Mouse (Mus musculus): Measurements from ENCODE around the gene Fbrsl1. TPM values are rescaled to one million over a fixed set of nuclear protein-coding genes. Genes with fewer than 3 reads are reported as not detected.
"Not testable (repeated sequence)": the region's sequence is repeated elsewhere in the genome, so short reads cannot be mapped to it uniquely, and the experiment has no call there.

Gene Fbrsl1
- total RNA-seq, 2 experiments from 2014 or later = 78.1 to 79.8 TPM

GRCm38 (mm10) chr5:110444509-110444908, 3.8 kb downstream of the Fbrsl1 start:
- H3K4me3 ChIP-seq = no peak overlapping the region
- intact Hi-C loops (cut with DNase I) = no loop called here
- TF ChIP-seq CTCF (IDR thresholded peaks at IDR 0.05) = no peak
- H3K27ac ChIP-seq = no peak overlapping the region
- DNase-seq (ENCODE audit: extremely low spot score in 1 of 2, low spot score in 2 of 2) = no peak

DNA sequence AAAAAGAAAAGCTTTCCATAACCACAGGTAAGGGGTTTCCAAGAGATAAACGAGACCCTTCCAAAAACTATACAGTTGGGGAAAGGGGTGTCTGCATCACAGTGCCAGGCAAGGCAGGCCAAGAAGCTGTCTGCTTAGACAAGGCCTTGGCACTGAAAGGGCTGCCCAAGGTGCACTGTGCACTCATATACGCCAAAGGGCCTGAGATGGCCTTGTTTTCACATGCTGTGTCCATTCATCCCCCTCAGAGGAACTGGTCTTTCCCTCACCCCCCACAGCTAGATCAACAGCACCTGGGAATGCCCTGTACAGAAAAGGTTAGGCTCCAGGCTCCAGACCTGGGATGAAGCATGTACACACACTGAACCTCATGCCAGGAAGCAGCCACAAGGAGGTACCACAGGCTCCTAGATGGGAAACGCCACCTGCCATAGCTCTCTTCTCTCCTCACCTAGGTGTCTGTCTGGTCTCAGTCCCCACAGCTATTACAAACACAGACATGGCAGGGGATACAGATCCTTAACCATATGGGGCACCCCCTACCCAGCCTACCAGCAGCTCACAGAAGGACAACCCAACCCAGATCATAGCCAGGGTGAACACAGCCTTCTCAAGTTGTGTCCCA, 5.2 kb downstream of the Fbrsl1 start:
- Histone ChIP-seq H3K27ac (no peak overlapping the region), H3K4me3 (no peak overlapping the region)
- intact Hi-C loops (cut with DNase I) = no loop called here

GRCm38 (mm10) chr5:110439565-110440310, 8.6 kb downstream of the Fbrsl1 start:
- no peak for TF ChIP-seq CTCF (IDR thresholded peaks at IDR 0.05)
- intact Hi-C loops (cut with DNase I) = no loop called here
- no peak overlapping the region for H3K4me3 ChIP-seq
- no peak for DNase-seq (ENCODE audit: extremely low spot score in 1 of 2, low spot score in 2 of 2)
- no peak overlapping the region for H3K27ac ChIP-seq

More for the DNA sequence above, 5.2 kb downstream of the Fbrsl1 start:
- no peak for TF ChIP-seq CTCF (IDR thresholded peaks at IDR 0.05)
- DNase-seq (ENCODE audit: extremely low spot score in 1 of 2, low spot score in 2 of 2) = no peak

DNA sequence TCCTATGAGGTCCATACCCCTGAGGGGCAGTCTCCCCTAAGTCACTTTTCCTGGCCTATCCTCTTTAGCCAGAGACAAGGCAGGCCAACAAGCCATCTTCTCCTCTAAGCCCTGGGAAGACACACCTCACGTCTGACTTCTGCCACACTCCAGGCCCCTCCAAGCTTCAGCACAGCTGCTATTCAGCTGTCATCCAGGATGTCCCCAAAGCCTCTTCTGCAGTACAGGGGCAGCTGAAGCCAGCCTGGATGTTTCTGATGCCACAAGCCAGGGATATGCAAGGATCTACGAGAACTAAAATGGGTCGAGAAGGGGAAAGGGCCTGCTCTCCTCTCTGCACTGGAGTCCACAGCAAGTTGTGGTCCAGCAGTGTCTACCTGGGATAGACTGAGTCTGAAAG, 9.7 kb downstream of the Fbrsl1 start:
- H3K27ac ChIP-seq = no peak overlapping the region
- no peak for TF ChIP-seq CTCF (IDR thresholded peaks at IDR 0.05)
- no peak for DNase-seq (ENCODE audit: extremely low spot score in 1 of 2, low spot score in 2 of 2)
- intact Hi-C loops (cut with DNase I) = no loop called here
- no peak overlapping the region for H3K4me3 ChIP-seq

DNA sequence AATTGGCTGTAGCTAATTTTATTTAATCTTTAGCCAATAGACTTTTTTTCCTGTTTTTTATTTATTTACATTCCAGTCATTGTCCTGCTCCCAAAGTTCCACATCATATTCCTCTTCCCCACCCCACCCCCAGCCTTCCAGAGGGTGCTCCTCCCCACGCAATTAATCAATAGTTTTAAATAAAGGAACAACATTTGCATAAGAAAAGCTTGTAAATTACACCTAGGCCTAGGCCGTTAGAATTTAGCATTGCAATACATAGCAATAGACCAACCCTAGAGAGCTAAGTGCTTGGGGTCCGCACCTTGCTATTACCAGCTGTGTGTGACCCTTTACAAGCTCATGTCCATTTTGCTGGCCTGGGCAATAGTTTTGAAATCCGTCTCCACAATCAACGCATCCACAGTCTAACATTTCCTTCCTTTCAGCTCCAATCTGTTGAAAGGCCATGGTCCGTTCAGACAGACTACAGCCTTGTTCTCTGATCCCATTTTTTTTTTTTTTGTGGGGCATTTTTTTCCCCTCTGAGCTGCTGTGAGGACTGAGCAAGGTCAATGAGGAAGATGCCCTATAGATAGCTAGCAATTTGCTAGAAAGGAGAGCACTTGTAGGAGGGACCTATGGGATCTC, 10.6 kb downstream of the Fbrsl1 start:
- DNase-seq (ENCODE audit: extremely low spot score in 1 of 2, low spot score in 2 of 2) = no peak
- TF ChIP-seq CTCF (IDR thresholded peaks at IDR 0.05) = no peak
- H3K4me3 ChIP-seq = no peak overlapping the region
- intact Hi-C loops (cut with DNase I) = no loop called here
- no peak overlapping the region for H3K27ac ChIP-seq

DNA sequence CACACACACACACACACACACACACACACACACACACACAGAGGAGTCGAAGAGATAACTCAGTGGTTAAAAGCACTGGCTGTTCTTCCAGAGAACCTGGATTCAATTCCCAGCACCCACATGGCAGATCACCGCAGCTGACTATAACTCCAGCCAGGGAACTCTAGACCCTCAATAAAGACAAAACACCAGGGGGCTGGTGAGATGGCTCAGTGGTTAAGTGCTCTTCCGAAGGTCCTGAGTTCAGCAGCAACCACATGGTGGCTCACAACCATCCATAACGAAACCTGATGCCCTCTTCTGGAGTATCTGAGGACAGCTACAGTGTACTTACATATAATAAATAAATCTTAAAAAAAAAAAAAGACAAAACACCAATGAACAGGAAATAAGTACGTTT, 12.1 kb downstream of the Fbrsl1 start:
- intact Hi-C loops (cut with DNase I); DNase-seq (ENCODE audit: extremely low spot score in 1 of 2, low spot score in 2 of 2); H3K27ac ChIP-seq; H3K4me3 ChIP-seq: not testable (repeated sequence)

DNA sequence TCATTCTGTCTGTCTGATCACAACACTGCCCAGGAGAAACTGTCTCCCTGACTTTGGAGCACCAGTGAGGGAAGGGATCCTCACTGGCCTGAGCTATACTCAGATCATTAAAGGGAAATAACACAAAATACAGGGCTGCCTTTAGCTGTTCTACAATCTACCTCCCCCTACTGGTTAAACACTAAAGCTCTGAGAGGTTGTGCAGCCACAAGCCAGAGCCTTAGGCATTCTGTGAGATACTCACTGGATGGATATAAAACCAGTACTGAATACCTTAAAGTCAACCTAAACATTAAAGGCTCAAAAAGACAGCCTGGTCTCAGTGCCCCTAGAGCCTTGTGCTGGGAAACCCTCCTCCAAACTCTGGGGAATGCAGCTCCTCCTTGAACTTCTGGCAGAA, 13.5 kb downstream of the Fbrsl1 start:
- Histone ChIP-seq H3K27ac (no peak overlapping the region), H3K4me3 (no peak overlapping the region)
- TF ChIP-seq CTCF (IDR thresholded peaks at IDR 0.05) = peak; percentile 69
- no peak for DNase-seq (ENCODE audit: extremely low spot score in 1 of 2, low spot score in 2 of 2)
- intact Hi-C loops (cut with DNase I) = loop anchor here (2.0 kb wide), 1 partner anchor 78 kb away; no protein-coding TSS in a partner anchor

- H3K4me3 ChIP-seq = no peak overlapping the region
- intact Hi-C loops (cut with DNase I) = no loop called here
- H3K27ac ChIP-seq = no peak overlapping the region
- peak; percentile 47 to 63 for DNase-seq (ENCODE audit: extremely low spot score in 1 of 2, low spot score in 2 of 2)
- TF ChIP-seq CTCF (IDR thresholded peaks at IDR 0.05) = peak; percentile 68
Measured at GRCm38 (mm10) chr5:110429045-110429444, 19.3 kb downstream of the Fbrsl1 start.

GRCm38 (mm10) chr5:110428290-110428689, 20.0 kb downstream of the Fbrsl1 start:
- intact Hi-C loops (cut with DNase I) = no loop called here
- no peak for TF ChIP-seq CTCF (IDR thresholded peaks at IDR 0.05)
- Histone ChIP-seq H3K27ac (no peak overlapping the region), H3K4me3 (no peak overlapping the region)
- DNase-seq (ENCODE audit: extremely low spot score in 1 of 2, low spot score in 2 of 2) = no peak

DNA sequence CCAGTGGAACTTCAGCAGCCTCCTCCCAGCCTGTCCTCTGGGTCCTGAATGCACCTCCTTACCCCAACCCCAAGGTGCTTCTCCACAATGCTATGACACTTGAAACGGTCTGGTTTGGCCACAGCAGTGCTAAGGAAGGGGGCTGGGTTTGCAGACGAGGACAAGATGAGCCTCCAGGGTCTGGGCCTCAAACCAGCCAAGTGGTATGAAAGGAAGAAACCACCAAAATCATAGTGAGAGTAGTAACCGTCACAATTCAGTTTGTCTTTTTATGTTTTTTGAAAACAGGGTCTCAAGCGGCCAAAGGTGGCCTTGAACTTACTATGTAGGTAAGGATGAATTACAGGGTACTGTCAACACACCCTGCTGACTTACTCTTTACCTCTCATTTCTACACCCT, 23.1 kb downstream of the Fbrsl1 start:
- no peak for DNase-seq (ENCODE audit: extremely low spot score in 1 of 2, low spot score in 2 of 2)
- H3K4me3 ChIP-seq = no peak overlapping the region
- intact Hi-C loops (cut with DNase I) = no loop called here
- H3K27ac ChIP-seq = no peak overlapping the region
- no peak for TF ChIP-seq CTCF (IDR thresholded peaks at IDR 0.05)

- Histone ChIP-seq H3K27ac (no peak overlapping the region), H3K4me3 (no peak overlapping the region)
- DNase-seq (ENCODE audit: extremely low spot score in 1 of 2, low spot score in 2 of 2) = no peak
- intact Hi-C loops (cut with DNase I) = loop anchor here (5.0 kb wide), 1 partner anchor 37 kb away; no protein-coding TSS in a partner anchor
- TF ChIP-seq CTCF (IDR thresholded peaks at IDR 0.05) = no peak
Measured at GRCm38 (mm10) chr5:110424204-110424603, 24.1 kb downstream of the Fbrsl1 start.

DNA sequence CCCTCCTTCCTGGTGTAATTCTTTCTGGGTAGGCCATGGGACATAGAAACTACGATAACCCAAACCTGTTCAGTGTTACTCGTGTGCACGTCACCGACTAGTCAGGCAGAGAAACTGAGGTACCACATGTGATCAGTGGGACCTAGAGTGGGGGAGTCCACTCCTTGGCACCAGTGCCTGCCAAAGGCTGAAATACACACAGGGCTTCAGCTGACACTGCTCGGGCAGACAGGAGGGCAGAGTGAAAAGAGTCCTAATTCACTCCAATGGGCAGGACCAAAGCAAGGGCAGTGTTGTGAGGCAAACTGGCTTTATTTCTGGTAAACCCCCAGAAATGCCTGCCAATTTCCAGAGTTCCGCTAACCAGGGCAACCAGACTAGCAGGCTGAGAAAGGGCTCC, 26.9 kb downstream of the Fbrsl1 start:
- no peak for DNase-seq (ENCODE audit: extremely low spot score in 1 of 2, low spot score in 2 of 2)
- H3K4me3 ChIP-seq = no peak overlapping the region
- no peak overlapping the region for H3K27ac ChIP-seq
- intact Hi-C loops (cut with DNase I) = loop anchor here (5.0 kb wide), 1 partner anchor 34 kb away; no protein-coding TSS in a partner anchor
- TF ChIP-seq CTCF (IDR thresholded peaks at IDR 0.05) = no peak
